Mouse (Mus musculus) thymus, postnatal 14 days (tissue): Measurements from ENCODE around the gene Col28a1.

Source experiments
- DNase-seq: peaks from one replicate; pipeline ENCODE4 v3.0.0; 2021

The Col28a1 gene

GRCm38 (mm10) chr6:8105870-8106706, 86.3 kb downstream of the Col28a1 start:
- DNase-seq = no peak

GRCm38 (mm10) chr6:8101224-8101623, 91.2 kb downstream of the Col28a1 start:
- no peak for DNase-seq

GRCm38 (mm10) chr6:8095856-8096255, 96.6 kb downstream of the Col28a1 start:
- DNase-seq = no peak

- DNase-seq = no peak
Measured at GRCm38 (mm10) chr6:8094160-8094953, 98.1 kb downstream of the Col28a1 start.

- DNase-seq = no peak
Measured at GRCm38 (mm10) chr6:8093556-8093955, 98.9 kb downstream of the Col28a1 start.

- DNase-seq = peak; percentile 49
Measured at GRCm38 (mm10) chr6:8086847-8087246, 105.6 kb downstream of the Col28a1 start.

GRCm38 (mm10) chr6:8084806-8085205, 107.6 kb downstream of the Col28a1 start:
- DNase-seq = no peak

- DNase-seq = no peak
Measured at GRCm38 (mm10) chr6:8083196-8083595, 109.2 kb downstream of the Col28a1 start.

- DNase-seq = no peak
Measured at GRCm38 (mm10) chr6:8077572-8078146, 114.8 kb downstream of the Col28a1 start.

GRCm38 (mm10) chr6:8074914-8075313, 117.5 kb downstream of the Col28a1 start:
- DNase-seq = no peak

GRCm38 (mm10) chr6:8068979-8069378, 123.4 kb downstream of the Col28a1 start:
- no peak for DNase-seq

GRCm38 (mm10) chr6:8068394-8068793, 124.0 kb downstream of the Col28a1 start:
- DNase-seq = no peak

GRCm38 (mm10) chr6:8067124-8067523, 125.3 kb downstream of the Col28a1 start:
- DNase-seq = no peak

- DNase-seq = peak; percentile 70
Measured at GRCm38 (mm10) chr6:8066208-8066607, 126.2 kb downstream of the Col28a1 start.

GRCm38 (mm10) chr6:8059199-8059598, 133.2 kb downstream of the Col28a1 start:
- DNase-seq = no peak

- DNase-seq = no peak
Measured at GRCm38 (mm10) chr6:8048216-8048615, 144.2 kb downstream of the Col28a1 start.

- no peak for DNase-seq
Measured at GRCm38 (mm10) chr6:8046446-8046845, 146.0 kb downstream of the Col28a1 start.

- DNase-seq = no peak
Measured at GRCm38 (mm10) chr6:8045825-8046224, 146.6 kb downstream of the Col28a1 start.

GRCm38 (mm10) chr6:8028711-8029110, 163.7 kb downstream of the Col28a1 start:
- no peak for DNase-seq

- DNase-seq = no peak
Measured at GRCm38 (mm10) chr6:8025332-8026129, 166.9 kb downstream of the Col28a1 start.

GRCm38 (mm10) chr6:8023527-8023926, 168.9 kb downstream of the Col28a1 start:
- no peak for DNase-seq

GRCm38 (mm10) chr6:7994736-7995135, 197.7 kb downstream of the Col28a1 start:
- no peak for DNase-seq

GRCm38 (mm10) chr6:7983646-7983979, 208.8 kb downstream of the Col28a1 start:
- DNase-seq = peak; percentile 84
